Mouse (Mus musculus): ENCODE data around the gene Dmrta1. TPM values are rescaled to one million over a fixed set of nuclear protein-coding genes. Genes with fewer than 3 reads are reported as not detected.

The Dmrta1 gene
- 0.58 and 0.63 TPM in 2 replicates for polyA plus RNA-seq (2012; rRNA removed)
- 0.25 TPM in 2 replicates for polyA plus RNA-seq (2014; fragmentation: Nextera tagmentation; extraction: Ambion mirVana)

DNA sequence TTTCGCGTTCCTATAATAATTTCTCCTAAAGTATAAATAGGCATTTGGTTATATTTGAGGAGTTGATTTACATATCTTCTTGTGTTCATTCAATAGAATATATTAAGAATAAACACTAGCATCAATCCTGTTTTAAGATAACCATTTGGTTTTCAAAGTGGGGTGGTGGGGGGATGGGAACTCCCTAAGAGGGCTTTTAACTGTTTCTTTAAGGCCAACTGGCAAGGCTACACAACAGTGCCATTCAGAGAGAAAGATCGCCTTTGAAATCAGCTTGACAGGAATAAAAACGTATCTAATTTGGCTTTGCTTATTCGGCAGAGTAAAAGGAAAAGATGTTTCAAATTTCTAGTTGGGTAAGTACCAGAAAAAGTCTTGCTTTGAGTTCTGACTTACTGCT, at the start of gene Dmrta1:
TSS of gene Dmrta1 (plus strand) at position 242 of the 400 bp plus-strand sequence.
- H3K9ac ChIP-seq (ENCODE audit: low read depth, low read length, severe bottlenecking) = no peak within 1 kb of the TSS
- no peak within 1 kb of the TSS for H3K4me3 ChIP-seq (replicated peaks; ENCODE audit: low read length)
- H3K9me3 ChIP-seq (ENCODE audit: control insufficient read depth, low read length) = no peaks in the 10 kb centered on the region
- H3K4me1 ChIP-seq (ENCODE audit: control insufficient read depth, insufficient read depth, low read length) = no peaks in the 10 kb centered on the region
- H3K27me3 ChIP-seq (ENCODE audit: control insufficient read depth, insufficient read depth, low read length) = no peaks in the 10 kb centered on the region
- WGBS = 51% methylated on average over 5 of the region's 5 CpGs
- DNase-seq (ENCODE audit: low spot score) (no peak), ATAC-seq (ENCODE audit: low FRiP score, low read depth) (no peak)
- no peaks in the 10 kb centered on the region for H3K36me3 ChIP-seq (ENCODE audit: control insufficient read depth, insufficient read depth, low read length)
- no peak within 1 kb of the TSS for H3K4me2 ChIP-seq (replicated peaks; ENCODE audit: low read depth, low read length, severe bottlenecking)
- TF ChIP-seq POLR2A (IDR thresholded peaks at IDR 0.05; ENCODE audit: borderline replicate concordance, extremely low read depth, insufficient read depth, insufficient read length) = no peak
- H3K27ac ChIP-seq (replicated peaks; ENCODE audit: low read depth, low read length) = no peak within 1 kb of the TSS

DNA sequence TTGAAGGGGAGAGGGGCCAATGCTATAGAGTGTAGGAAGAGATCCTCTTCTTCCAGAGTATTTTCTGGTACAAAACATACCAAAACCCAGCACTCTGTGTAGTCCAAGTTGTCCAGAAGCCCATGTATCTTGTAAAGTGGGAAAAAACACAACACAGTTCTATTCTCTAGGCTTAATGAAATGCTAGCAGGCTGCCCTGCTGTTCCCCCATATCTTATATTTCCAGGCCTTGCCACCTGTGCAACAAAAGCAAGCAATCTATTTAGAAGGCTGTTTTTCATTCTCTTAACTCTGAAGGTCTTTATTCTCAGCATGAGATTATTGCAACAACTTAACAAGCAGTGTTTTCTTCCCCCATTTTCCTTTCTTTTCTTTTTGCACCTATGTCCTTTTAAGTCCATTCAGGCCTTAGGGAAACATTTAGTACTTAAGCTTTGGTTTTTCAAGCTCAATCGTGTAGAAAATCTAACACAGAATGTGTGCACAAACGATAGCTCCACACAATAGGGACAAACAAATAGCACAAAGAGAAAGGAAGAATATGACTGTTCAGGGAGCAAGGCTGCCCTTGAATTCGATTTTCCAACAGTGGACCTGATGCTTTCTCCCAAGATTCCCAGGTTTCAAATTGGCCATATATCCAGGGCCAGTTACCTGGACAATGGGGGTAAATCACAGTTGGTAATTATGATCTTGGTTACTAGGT, 48.7 kb upstream of the Dmrta1 start:
- DNase-seq (ENCODE audit: low spot score) (no peak), ATAC-seq (ENCODE audit: low FRiP score, low read depth) (no peak)
- TF ChIP-seq POLR2A (IDR thresholded peaks at IDR 0.05; ENCODE audit: borderline replicate concordance, extremely low read depth, insufficient read depth, insufficient read length) = no peak
- H3K4me1 ChIP-seq (ENCODE audit: control insufficient read depth, insufficient read depth, low read length) = no peaks in the 10 kb centered on the region
- H3K36me3 ChIP-seq (ENCODE audit: control insufficient read depth, insufficient read depth, low read length) = no peaks in the 10 kb centered on the region
- no peaks in the 10 kb centered on the region for H3K9me3 ChIP-seq (ENCODE audit: control insufficient read depth, low read length)
- H3K4me2 ChIP-seq (replicated peaks; ENCODE audit: low read depth, low read length, severe bottlenecking) = no peak overlapping the region
- H3K27ac ChIP-seq (replicated peaks; ENCODE audit: low read depth, low read length) = no peak overlapping the region
- H3K9ac ChIP-seq (ENCODE audit: low read depth, low read length, severe bottlenecking) = no peak overlapping the region
- 60% methylated on average over 3 of the region's 3 CpGs for WGBS
- no peaks in the 10 kb centered on the region for H3K27me3 ChIP-seq (ENCODE audit: control insufficient read depth, insufficient read depth, low read length)
- no peak overlapping the region for H3K4me3 ChIP-seq (replicated peaks; ENCODE audit: low read length)

GRCm38 (mm10) chr4:89631560-89631959, 47.7 kb upstream of the Dmrta1 start:
- no peak overlapping the region for H3K4me2 ChIP-seq (replicated peaks; ENCODE audit: low read depth, low read length, severe bottlenecking)
- H3K27me3 ChIP-seq (ENCODE audit: control insufficient read depth, insufficient read depth, low read length) = no peaks in the 10 kb centered on the region
- 57% methylated on average over 6 of the region's 6 CpGs for WGBS
- no peak for TF ChIP-seq POLR2A (IDR thresholded peaks at IDR 0.05; ENCODE audit: borderline replicate concordance, extremely low read depth, insufficient read depth, insufficient read length)
- no peak overlapping the region for H3K4me3 ChIP-seq (replicated peaks; ENCODE audit: low read length)
- no peak overlapping the region for H3K27ac ChIP-seq (replicated peaks; ENCODE audit: low read depth, low read length)
- no peaks in the 10 kb centered on the region for H3K36me3 ChIP-seq (ENCODE audit: control insufficient read depth, insufficient read depth, low read length)
- no peaks in the 10 kb centered on the region for H3K4me1 ChIP-seq (ENCODE audit: control insufficient read depth, insufficient read depth, low read length)
- H3K9ac ChIP-seq (ENCODE audit: low read depth, low read length, severe bottlenecking) = no peak overlapping the region
- DNase-seq (ENCODE audit: low spot score) (no peak), ATAC-seq (ENCODE audit: low FRiP score, low read depth) (no peak)
- no peaks in the 10 kb centered on the region for H3K9me3 ChIP-seq (ENCODE audit: control insufficient read depth, low read length)

DNA sequence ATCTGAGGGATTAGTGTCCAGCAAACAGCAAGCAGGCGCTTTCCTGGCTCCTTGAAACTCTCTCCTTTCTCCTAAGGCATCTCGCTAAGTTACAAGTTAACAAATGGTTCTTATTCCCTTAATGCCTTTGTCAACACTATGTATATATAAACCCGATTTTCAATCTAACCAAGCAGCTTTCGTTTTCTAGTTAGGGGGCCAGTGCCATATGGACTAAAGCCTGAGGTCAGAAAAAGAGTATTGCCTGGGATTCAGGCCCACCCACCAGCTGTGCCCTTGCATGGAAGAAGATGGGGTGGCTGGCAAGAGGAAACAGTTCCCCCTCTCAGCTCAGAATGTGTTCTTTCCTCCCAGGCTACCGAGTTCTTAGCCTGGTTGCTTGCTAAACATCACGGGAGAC, 40.6 kb upstream of the Dmrta1 start:
- Histone ChIP-seq H3K27ac (replicated peaks; ENCODE audit: low read depth, low read length) (no peak overlapping the region), H3K9ac (ENCODE audit: low read depth, low read length, severe bottlenecking) (no peak overlapping the region), H3K36me3 (ENCODE audit: control insufficient read depth, insufficient read depth, low read length) (no peaks in the 10 kb centered on the region), H3K27me3 (ENCODE audit: control insufficient read depth, insufficient read depth, low read length) (no peaks in the 10 kb centered on the region), H3K9me3 (ENCODE audit: control insufficient read depth, low read length) (no peaks in the 10 kb centered on the region), H3K4me2 (replicated peaks; ENCODE audit: low read depth, low read length, severe bottlenecking) (no peak overlapping the region), H3K4me3 (replicated peaks; ENCODE audit: low read length) (no peak overlapping the region), H3K4me1 (ENCODE audit: control insufficient read depth, insufficient read depth, low read length) (no peaks in the 10 kb centered on the region)
- 37% methylated on average over 6 of the region's 6 CpGs for WGBS
- no peak for TF ChIP-seq POLR2A (IDR thresholded peaks at IDR 0.05; ENCODE audit: borderline replicate concordance, extremely low read depth, insufficient read depth, insufficient read length)
- ATAC-seq (ENCODE audit: low FRiP score, low read depth) (no peak), DNase-seq (ENCODE audit: low spot score) (no peak)

DNA sequence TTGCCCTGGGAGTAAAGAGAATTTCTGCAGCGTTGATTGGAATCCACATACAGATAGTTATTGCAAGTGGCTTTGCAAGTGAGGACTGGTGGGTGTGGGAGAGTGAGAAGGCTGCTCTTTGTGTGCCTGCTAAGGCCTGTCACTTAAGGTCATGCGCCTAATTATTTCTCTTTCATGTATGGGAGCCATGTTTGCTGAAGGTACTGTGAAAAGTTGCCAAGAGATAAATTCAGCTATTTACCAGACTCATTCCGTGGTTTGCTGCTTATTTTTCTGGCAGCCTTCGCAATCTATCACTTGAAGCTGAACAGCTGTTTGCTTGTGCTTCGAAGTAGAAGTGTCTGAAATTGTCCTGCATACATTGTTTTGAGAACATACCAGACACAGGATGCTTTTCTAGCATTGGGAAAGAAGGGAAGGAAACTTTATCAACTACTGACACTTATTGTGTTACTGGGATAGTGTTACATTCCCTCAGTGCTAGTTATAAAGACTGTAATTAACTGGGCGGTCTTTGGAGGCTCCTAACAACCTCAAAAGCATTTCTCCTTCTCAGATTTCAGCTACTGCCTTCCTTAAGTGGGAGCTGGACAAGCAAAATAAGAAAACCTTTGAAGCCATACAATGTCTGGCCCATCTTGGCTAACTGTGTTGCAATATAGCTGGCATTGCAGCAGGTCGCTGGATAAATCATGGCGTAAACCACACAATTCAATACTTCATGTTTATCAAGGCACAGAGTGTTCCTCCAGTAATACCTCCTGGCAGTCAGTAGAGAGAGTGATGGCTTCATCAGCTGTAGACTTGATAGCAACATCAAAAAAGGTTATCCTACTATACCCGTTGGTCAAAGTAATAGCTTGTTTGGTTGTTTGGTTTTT, 34.8 kb upstream of the Dmrta1 start:
- no peak overlapping the region for H3K27ac ChIP-seq (replicated peaks; ENCODE audit: low read depth, low read length)
- H3K4me1 ChIP-seq (ENCODE audit: control insufficient read depth, insufficient read depth, low read length) = peaks cover 4% of the 10 kb centered on the region; the same call in 1 of the 2 replicates
- H3K9ac ChIP-seq (ENCODE audit: low read depth, low read length, severe bottlenecking) = no peak overlapping the region
- H3K4me2 ChIP-seq (replicated peaks; ENCODE audit: low read depth, low read length, severe bottlenecking) = no peak overlapping the region
- DNase-seq (ENCODE audit: low spot score) = no peak
- H3K4me3 ChIP-seq (replicated peaks; ENCODE audit: low read length) = no peak overlapping the region
- no peaks in the 10 kb centered on the region for H3K36me3 ChIP-seq (ENCODE audit: control insufficient read depth, insufficient read depth, low read length)
- no peaks in the 10 kb centered on the region for H3K9me3 ChIP-seq (ENCODE audit: control insufficient read depth, low read length)
- WGBS = 46% methylated on average over 9 of the region's 9 CpGs
- no peak for ATAC-seq (ENCODE audit: low FRiP score, low read depth)
- TF ChIP-seq POLR2A (IDR thresholded peaks at IDR 0.05; ENCODE audit: borderline replicate concordance, extremely low read depth, insufficient read depth, insufficient read length) = no peak
- no peaks in the 10 kb centered on the region for H3K27me3 ChIP-seq (ENCODE audit: control insufficient read depth, insufficient read depth, low read length)
